38 mouse cellular contexts compared by ENCODE assay signal in genomic region chr17:35539540-35539939, GRCm38 (mm10). TPM values are rescaled to one million over a fixed set of nuclear protein-coding genes. Genes with fewer than 3 reads are reported as not detected.
"Had no signal": no experiment of that assay in that cellular context is flagged by ENCODE, and none has a peak within 500 bp of the region (broad histone marks: within the 10 kb centered on the region; RNA-seq: fewer than 3 reads in every experiment).

No protein-coding gene starts in this region.

- H3K36me3 ChIP-seq: heart, embryonic 13.5 days; heart, embryonic 15.5 days; hindbrain, embryonic 13.5 days; hindbrain, embryonic 15.5 days; limb, embryonic 10.5 days; limb, embryonic 12.5 days; liver, embryonic 13.5 days; liver, embryonic 15.5 days had no signal

- H3K4me3 ChIP-seq: gastrocnemius, adult 2 months; heart, adult 2 months; heart, embryonic 13.5 days; heart, embryonic 15.5 days; hindbrain, embryonic 13.5 days; hindbrain, embryonic 15.5 days; left cerebral cortex, adult 2 months; limb, embryonic 10.5 days; limb, embryonic 12.5 days; liver, embryonic 13.5 days; liver, embryonic 15.5 days had no signal

- ATAC-seq: hindbrain, postnatal 0 days; intestine, postnatal 0 days had no signal

- H3K4me2 ChIP-seq: heart, embryonic 11.5 days; heart, embryonic 13.5 days; heart, embryonic 15.5 days; hindbrain, embryonic 13.5 days; hindbrain, embryonic 15.5 days; limb, embryonic 12.5 days; liver, embryonic 11.5 days; liver, embryonic 13.5 days; liver, embryonic 15.5 days had no signal

- H3K27me3 ChIP-seq: hindbrain, embryonic 13.5 days; hindbrain, embryonic 15.5 days; limb, embryonic 12.5 days; liver, embryonic 13.5 days had no signal

- H3K9ac ChIP-seq: heart, embryonic 13.5 days; heart, embryonic 15.5 days; hindbrain, embryonic 13.5 days; hindbrain, embryonic 15.5 days; limb, embryonic 12.5 days; liver, embryonic 13.5 days; liver, embryonic 15.5 days had no signal

- DNase-seq: gastrocnemius, adult 2 months; gastrocnemius, postnatal 10 days; gastrocnemius, postnatal 36 days; heart, adult 11 months; heart, adult 2 months; heart, postnatal 14 days; heart, postnatal 36 days; kidney, adult 18-20 months; kidney, adult 8-10 months; kidney, postnatal 10 days; kidney, postnatal 25 days; kidney, postnatal 4 days; layer of hippocampus, adult 9-11 months; liver; liver, embryonic 13.5 days had no signal

- H3K9me3 ChIP-seq: heart, embryonic 13.5 days; heart, embryonic 15.5 days; hindbrain, embryonic 13.5 days; hindbrain, embryonic 15.5 days; limb, embryonic 10.5 days; limb, embryonic 12.5 days; liver, embryonic 13.5 days; liver, embryonic 15.5 days had no signal

- H3K27ac ChIP-seq: gastrocnemius, adult 2 months; heart, adult 2 months; heart, embryonic 13.5 days; heart, embryonic 15.5 days; hindbrain, embryonic 13.5 days; hindbrain, embryonic 15.5 days; hindbrain, postnatal 0 days; left cerebral cortex, adult 2 months; limb, embryonic 10.5 days; limb, embryonic 12.5 days; liver, embryonic 13.5 days; liver, embryonic 15.5 days had no signal

- H3K4me1 ChIP-seq: limb, embryonic 10.5 days; limb, embryonic 12.5 days; liver, embryonic 13.5 days; liver, embryonic 15.5 days had no signal

RNA-seq across cellular contexts. Expression of gene Psors1c2, which starts 6.5 kb away (rescaled TPM):
- total RNA-seq: gastrocnemius, adult 2 months; gastrocnemius, postnatal 10 days; gastrocnemius, postnatal 36 days; heart, adult 2 months; heart, postnatal 14 days; heart, postnatal 36 days; hematopoietic stem cell, adult 5-6 weeks; hindbrain, postnatal 0 days had no signal
- polyA plus RNA-seq: gonadal fat pad, adult 2 months; heart, adult 2 months; heart, embryonic 11.5 days; intestine, postnatal 0 days had no signal

RNA-seq across cellular contexts. Expression of gene Cdsn, which starts 12.4 kb away (rescaled TPM):
- total RNA-seq: gastrocnemius, adult 2 months; gastrocnemius, postnatal 36 days; hematopoietic stem cell, adult 5-6 weeks; hindbrain, postnatal 0 days had no signal
- polyA plus RNA-seq: kidney, embryonic 14.5 days; limb, embryonic 10.5 days; limb, embryonic 12.5 days; liver, embryonic 11.5 days; liver, embryonic 13.5 days had no signal

RNA-seq across cellular contexts. Expression of gene 2300002M23Rik, which starts 27.7 kb away (rescaled TPM):
- total RNA-seq: gastrocnemius, adult 2 months; gastrocnemius, postnatal 10 days; gastrocnemius, postnatal 36 days; heart, adult 2 months; heart, postnatal 14 days; heart, postnatal 36 days; hematopoietic stem cell, adult 5-6 weeks; hindbrain, postnatal 0 days; layer of hippocampus, adult 8-10 months; layer of hippocampus, postnatal 25 days; left cerebral cortex, adult 2 months; left cerebral cortex, postnatal 14 days; left cerebral cortex, postnatal 36 days had no signal
- polyA plus RNA-seq: heart, adult 2 months; heart, embryonic 11.5 days; heart, embryonic 13.5 days; heart, embryonic 15.5 days; heart, postnatal 0 days; hindbrain, embryonic 11.5 days; hindbrain, embryonic 13.5 days; hindbrain, embryonic 15.5 days; intestine, embryonic 14.5 days; intestine, postnatal 0 days; kidney, embryonic 14.5 days; kidney, embryonic 16.5 days; limb, embryonic 10.5 days; limb, embryonic 12.5 days; liver, embryonic 11.5 days; liver, embryonic 13.5 days; liver, embryonic 15.5 days had no signal
